Mouse (Mus musculus) heart, postnatal 14 days (tissue): ENCODE data around the gene Tmc6. TPM values are rescaled to one million over a fixed set of nuclear protein-coding genes. Genes with fewer than 3 reads are reported as not detected.

Source experiments
- DNase-seq, 2 experiments: peaks; one replicate each; pipeline ENCODE4 v3.0.0; 2021 to 2022
- intact Hi-C: fragments of 180-260 bp; cut with DNase I; formaldehyde crosslinking; loops from one replicate; pipeline ENCODE4 v1.15.1; 2025
- total RNA-seq, 2 experiments: library from RNA; stranded (reverse); gene quantifications; 2 replicates each; pipeline ENCODE4 v1.2.3; 2021

Gene Tmc6
- total RNA-seq, 2 experiments from 2014 or later, result 27.0 to 30.2 TPM

GRCm38 (mm10) chr11:117786294-117786693, 4.3 kb upstream of the Tmc6 start:
- intact Hi-C loops, result loop anchor here (2.0 to 5.0 kb wide), 2 partner anchors 75 to 399 kb away; no protein-coding TSS in a partner anchor
- DNase-seq, result peak; percentile 60 to 72

GRCm38 (mm10) chr11:117783683-117784309, 1.8 kb upstream of the Tmc6 start:
- intact Hi-C loops, result no loop called here
- peak; percentile 35 to 39 for DNase-seq

GRCm38 (mm10) chr11:117783089-117783488, 1.1 kb upstream of the Tmc6 start:
- peak; percentile 67 to 78 for DNase-seq
- intact Hi-C loops, result no loop called here

- intact Hi-C loops, result no loop called here
- DNase-seq, result no peak
These were observed 672 bp upstream of the Tmc6 start for GRCm38 (mm10) chr11:117782705-117783034.

- intact Hi-C loops, result no loop called here
- peak; percentile 71 to 73 for DNase-seq
These were observed 688 bp downstream of the Tmc6 start for GRCm38 (mm10) chr11:117781199-117781821.

GRCm38 (mm10) chr11:117780582-117781111, 1.4 kb downstream of the Tmc6 start:
- intact Hi-C loops, result no loop called here
- peak; percentile 84 to 85 for DNase-seq

GRCm38 (mm10) chr11:117780199-117780515, 1.8 kb downstream of the Tmc6 start:
- intact Hi-C loops, result no loop called here
- DNase-seq, result no peak

- peak; percentile 75 to 76 for DNase-seq
- intact Hi-C loops, result no loop called here
These were observed 2.4 kb downstream of the Tmc6 start for GRCm38 (mm10) chr11:117779434-117780198.

- DNase-seq, result peak; percentile 40 to 51
- intact Hi-C loops, result no loop called here
These were observed 3.1 kb downstream of the Tmc6 start for GRCm38 (mm10) chr11:117778851-117779433.

- no peak for DNase-seq
- intact Hi-C loops, result no loop called here
These were observed 4.0 kb downstream of the Tmc6 start for GRCm38 (mm10) chr11:117778031-117778430.

- DNase-seq, result no peak
- intact Hi-C loops, result no loop called here
These were observed 4.9 kb downstream of the Tmc6 start for GRCm38 (mm10) chr11:117777111-117777510.

GRCm38 (mm10) chr11:117776085-117776792, 5.8 kb downstream of the Tmc6 start:
- no peak for DNase-seq
- intact Hi-C loops, result no loop called here

- no peak for DNase-seq
- intact Hi-C loops, result no loop called here
These were observed 6.5 kb downstream of the Tmc6 start for GRCm38 (mm10) chr11:117775540-117775939.

GRCm38 (mm10) chr11:117774925-117775324, 7.1 kb downstream of the Tmc6 start:
- peak; percentile 44 to 59 for DNase-seq
- intact Hi-C loops, result no loop called here

- intact Hi-C loops, result no loop called here
- no peak for DNase-seq
These were observed 9.6 kb downstream of the Tmc6 start for GRCm38 (mm10) chr11:117772352-117772751.

- DNase-seq, result no peak
These were observed 11.6 kb downstream of the Tmc6 start for GRCm38 (mm10) chr11:117770407-117770806.

GRCm38 (mm10) chr11:117769683-117770047, 12.3 kb downstream of the Tmc6 start:
- DNase-seq, result no peak
- intact Hi-C loops, result no loop called here

More at GRCm38 (mm10) chr11:117770407-117770806, 11.6 kb downstream of the Tmc6 start:
- intact Hi-C loops, result no loop called here

GRCm38 (mm10) chr11:117768725-117769682, 13.0 kb downstream of the Tmc6 start:
- intact Hi-C loops, result no loop called here
- DNase-seq, result no peak

- DNase-seq, result no peak
- intact Hi-C loops, result no loop called here
These were observed 15.7 kb downstream of the Tmc6 start for GRCm38 (mm10) chr11:117766275-117766674.
